In genomic region chr3:126596491-126597160, GRCm38 (mm10) we compare ENCODE assay signal across 8 mouse cellular contexts. TPM values are rescaled to one million over a fixed set of nuclear protein-coding genes. Genes with fewer than 3 reads are reported as not detected.
DNase-seq lines count a peak whose midpoint lies in the region; ATAC-seq and TF ChIP-seq lines count a peak whose summit lies in the region.

No protein-coding gene starts in this region.

- peak overlapping the region; percentile 71 for H3K9ac ChIP-seq in embryonic facial prominence, embryonic 12.5 days
- H3K9ac ChIP-seq in kidney, embryonic 14.5 days (ENCODE audit: low read depth, low read length) = peak overlapping the region; percentile 84
- H3K9ac ChIP-seq in limb, embryonic 15.5 days = peak overlapping the region; percentile 93
- H3K9ac ChIP-seq in midbrain, embryonic 16.5 days (ENCODE audit: low read depth, low read length) = peak overlapping the region; percentile 96

- peak; percentile 34 for TF ChIP-seq POLR2A in spleen, adult 2 months (IDR thresholded peaks at IDR 0.05; ENCODE audit: low read depth, low read length)

- H3K36me3 ChIP-seq in embryonic facial prominence, embryonic 12.5 days = 0 out of 2 replicates have a peak, but pooled peaks cover 1% of the 10 kb centered on the region
- peaks cover 11% of the 10 kb centered on the region for H3K36me3 ChIP-seq in heart, embryonic 10.5 days
- no peaks in the 10 kb centered on the region for H3K36me3 ChIP-seq in kidney, embryonic 14.5 days (ENCODE audit: control insufficient read depth, insufficient read depth, low read length)
- H3K36me3 ChIP-seq in limb, embryonic 15.5 days = 0 out of 2 replicates have a peak, but pooled peaks cover 4% of the 10 kb centered on the region
- no peaks in the 10 kb centered on the region for H3K36me3 ChIP-seq in midbrain, embryonic 16.5 days (ENCODE audit: control insufficient read depth, insufficient read depth, low read length)
- peaks cover 5% of the 10 kb centered on the region for H3K36me3 ChIP-seq in spleen, adult 2 months (ENCODE audit: control insufficient read depth, insufficient read depth, low read length)

- H3K4me2 ChIP-seq in embryonic facial prominence, embryonic 12.5 days (replicated peaks) = peak overlapping the region; percentile 81
- H3K4me2 ChIP-seq in kidney, embryonic 14.5 days (replicated peaks; ENCODE audit: low read depth, low read length) = peak overlapping the region; percentile 89
- H3K4me2 ChIP-seq in limb, embryonic 15.5 days = peak overlapping the region; percentile 91
- H3K4me2 ChIP-seq in midbrain, embryonic 16.5 days (ENCODE audit: low read length) = peak overlapping the region; percentile 81

- under 1% methylated on average over 57 of the region's 69 CpGs for WGBS in embryonic facial prominence, embryonic 12.5 days
- WGBS in heart, embryonic 10.5 days = under 1% methylated on average over 63 of the region's 69 CpGs
- 1% methylated on average over 50 of the region's 69 CpGs for WGBS in kidney, embryonic 14.5 days
- under 1% methylated on average over 41 of the region's 69 CpGs for WGBS in limb, embryonic 15.5 days
- 0% methylated on average over 38 of the region's 69 CpGs for WGBS in midbrain, embryonic 16.5 days
- under 1% methylated on average over 58 of the region's 69 CpGs for WGBS in spleen, adult 2 months

- peak overlapping the region; percentile 76 for H3K4me3 ChIP-seq in embryonic facial prominence, embryonic 12.5 days
- peak overlapping the region; percentile 84 for H3K4me3 ChIP-seq in heart, embryonic 10.5 days
- H3K4me3 ChIP-seq in kidney, embryonic 14.5 days (ENCODE audit: low read length) = peak overlapping the region; percentile 82
- H3K4me3 ChIP-seq in limb, embryonic 15.5 days = peak overlapping the region; percentile 92
- H3K4me3 ChIP-seq in midbrain, embryonic 16.5 days (ENCODE audit: low read depth, low read length) = peak overlapping the region; percentile 91
- H3K4me3 ChIP-seq in spleen, adult 2 months (ENCODE audit: extremely low read depth, insufficient read depth, insufficient read length) = peak overlapping the region; percentile 86

- DNase-seq in heart, adult 18-20 months = peak; percentile 89 to 93
- DNase-seq in heart, adult 11 months = no peak
- peak; percentile 91 for DNase-seq in heart, embryonic 10.5 days (ENCODE audit: low spot score)
- DNase-seq in spleen, adult 2 months (ENCODE audit: low read depth in 1 of 2, low spot score in 2 of 2) = peak; percentile 61 to 87

- no peaks in the 10 kb centered on the region for H3K9me3 ChIP-seq in embryonic facial prominence, embryonic 12.5 days
- no peaks in the 10 kb centered on the region for H3K9me3 ChIP-seq in heart, embryonic 10.5 days
- H3K9me3 ChIP-seq in kidney, embryonic 14.5 days (ENCODE audit: control insufficient read depth, low read length) = no peaks in the 10 kb centered on the region
- no peaks in the 10 kb centered on the region for H3K9me3 ChIP-seq in limb, embryonic 15.5 days
- no peaks in the 10 kb centered on the region for H3K9me3 ChIP-seq in midbrain, embryonic 16.5 days (replicated peaks; ENCODE audit: control insufficient read depth, low read length, poor library complexity, severe bottlenecking)

- H3K27me3 ChIP-seq in embryonic facial prominence, embryonic 12.5 days = no peaks in the 10 kb centered on the region
- H3K27me3 ChIP-seq in heart, embryonic 10.5 days (ENCODE audit: insufficient read depth, poor library complexity, severe bottlenecking) = no peaks in the 10 kb centered on the region
- H3K27me3 ChIP-seq in kidney, embryonic 14.5 days (ENCODE audit: control insufficient read depth, insufficient read depth, low read length) = no peaks in the 10 kb centered on the region
- no peaks in the 10 kb centered on the region for H3K27me3 ChIP-seq in limb, embryonic 15.5 days
- no peaks in the 10 kb centered on the region for H3K27me3 ChIP-seq in midbrain, embryonic 16.5 days (ENCODE audit: control insufficient read depth, insufficient read depth, low read depth, low read length)
- no peaks in the 10 kb centered on the region for H3K27me3 ChIP-seq in spleen, adult 2 months (ENCODE audit: control insufficient read depth, insufficient read depth, low read length)

- peak overlapping the region; percentile 96 for H3K27ac ChIP-seq in embryonic facial prominence, embryonic 12.5 days
- peak overlapping the region; percentile 97 for H3K27ac ChIP-seq in heart, embryonic 10.5 days
- H3K27ac ChIP-seq in kidney, embryonic 14.5 days (ENCODE audit: low read depth, low read length) = peak overlapping the region; percentile 96
- H3K27ac ChIP-seq in limb, embryonic 15.5 days = peak overlapping the region; percentile 98
- peak overlapping the region; percentile 97 for H3K27ac ChIP-seq in midbrain, embryonic 16.5 days (ENCODE audit: low read length)
- peak overlapping the region; percentile 98 for H3K27ac ChIP-seq in spleen, adult 2 months (ENCODE audit: insufficient read depth, low read length)

- TF ChIP-seq CTCF in spleen, adult 2 months (IDR thresholded peaks at IDR 0.05; ENCODE audit: extremely low read depth, insufficient read depth, insufficient read length, insufficient replicate concordance) = peak; percentile 55; the same call in 1 of the 2 replicates

- H3K4me1 ChIP-seq in embryonic facial prominence, embryonic 12.5 days = 0 out of 2 replicates have a peak, but pooled peaks cover 3% of the 10 kb centered on the region
- H3K4me1 ChIP-seq in heart, embryonic 10.5 days = 0 out of 2 replicates have a peak, but pooled peaks cover 3% of the 10 kb centered on the region
- H3K4me1 ChIP-seq in kidney, embryonic 14.5 days (ENCODE audit: control insufficient read depth, insufficient read depth, low read length) = no peaks in the 10 kb centered on the region
- peaks cover 10% of the 10 kb centered on the region for H3K4me1 ChIP-seq in limb, embryonic 15.5 days
- peaks cover 12% of the 10 kb centered on the region for H3K4me1 ChIP-seq in midbrain, embryonic 16.5 days (ENCODE audit: control insufficient read depth, insufficient read depth, low read length)
- no peaks in the 10 kb centered on the region for H3K4me1 ChIP-seq in spleen, adult 2 months (ENCODE audit: control insufficient read depth, insufficient read depth, insufficient read length)

- ATAC-seq in embryonic facial prominence, embryonic 12.5 days (ENCODE audit: insufficient number of reproducible peaks, insufficient read depth, low FRiP score, low TSS enrichment) = peak; percentile 92
- peak; percentile 93 for ATAC-seq in kidney, embryonic 14.5 days (ENCODE audit: low FRiP score, low TSS enrichment)
- ATAC-seq in limb, embryonic 15.5 days (ENCODE audit: insufficient number of reproducible peaks, low FRiP score, low TSS enrichment, low read depth) = peak; percentile 86
- ATAC-seq in midbrain, embryonic 16.5 days = peak; percentile 92

RNA-seq across cellular contexts. Expression of gene Camk2d, which starts 0.5 kb away (rescaled TPM):
- total RNA-seq in heart, adult 18-20 months (2021) = 100 to 1,000 TPM; 132 to 135 TPM
- polyA plus RNA-seq in embryonic facial prominence, embryonic 12.5 days (2016; fragmentation: Nextera tagmentation; extraction: Ambion mirVana) = 24.1 and 25.0 TPM in 2 replicates
- 58.0 and 93.6 TPM in 2 replicates for polyA plus RNA-seq in heart, embryonic 10.5 days (2016; fragmentation: Nextera tagmentation; extraction: Ambion mirVana)
- 20.3 and 29.4 TPM in 2 replicates for polyA plus RNA-seq in kidney, embryonic 14.5 days (2014; fragmentation: Nextera tagmentation; extraction: Ambion mirVana)
- 31.3 and 32.4 TPM in 2 replicates for polyA plus RNA-seq in limb, embryonic 15.5 days (2015; fragmentation: Nextera tagmentation; extraction: Ambion mirVana)
- polyA plus RNA-seq in midbrain, embryonic 16.5 days (2015; fragmentation: Nextera tagmentation; extraction: Ambion mirVana) = 62.5 and 74.7 TPM in 2 replicates
- 43.4 and 54.7 TPM in 2 replicates for polyA plus RNA-seq in spleen, adult 2 months (2012; rRNA removed)
